Mouse (Mus musculus) granulocyte monocyte progenitor cell, adult 5-6 weeks (primary cell): ENCODE data around the gene Tigd2. TPM values are rescaled to one million over a fixed set of nuclear protein-coding genes. Genes with fewer than 3 reads are reported as not detected.

ENCODE experiments used
- ATAC-seq: replicated peaks from 2 replicates; pipeline ENCODE4 v1.8.0; 2016; ENCODE audit warnings: mild to moderate bottlenecking, moderate TSS enrichment, inconsistent platforms; ENCODE audit not compliant: poor library complexity, severe bottlenecking
- total RNA-seq, 2 experiments: library from RNA; stranded (forward) in 1 of 2; stranded (reverse) in 1 of 2; fragments of 200-712, 200-1000 nt in 1 of 2; fragments of >200 nt in 1 of 2; fragmentation: Nextera tagmentation in 1 of 2; gene quantifications; 2 replicates each; pipeline ENCODE4 v1.2.3; 2014 to 2017

Gene Tigd2
- total RNA-seq, 2 experiments from 2014 or later: 5.0 to 17.1 TPM

DNA sequence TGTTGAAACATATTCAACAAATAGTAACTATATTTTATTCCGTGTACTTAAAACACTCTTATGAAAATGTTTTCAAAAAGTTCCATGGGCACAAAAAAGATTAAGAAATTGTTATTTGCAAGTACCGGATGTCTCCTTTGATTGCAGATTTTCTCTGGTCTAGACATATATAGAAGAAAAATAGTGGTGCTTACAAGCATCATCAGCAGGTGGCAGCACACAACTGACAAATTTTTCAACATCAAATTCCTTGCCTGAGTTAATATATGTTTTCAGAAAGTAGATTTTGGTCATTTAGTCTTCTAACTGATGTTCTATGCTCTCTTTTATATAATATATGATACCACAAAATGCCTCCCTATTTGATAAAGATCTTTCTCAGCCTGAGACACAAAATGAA, 41.0 kb downstream of the Tigd2 start:
- peak; percentile 73 for ATAC-seq

- no peak for ATAC-seq
These were observed 41.9 kb downstream of the Tigd2 start for GRCm38 (mm10) chr6:59250536-59250935.

DNA sequence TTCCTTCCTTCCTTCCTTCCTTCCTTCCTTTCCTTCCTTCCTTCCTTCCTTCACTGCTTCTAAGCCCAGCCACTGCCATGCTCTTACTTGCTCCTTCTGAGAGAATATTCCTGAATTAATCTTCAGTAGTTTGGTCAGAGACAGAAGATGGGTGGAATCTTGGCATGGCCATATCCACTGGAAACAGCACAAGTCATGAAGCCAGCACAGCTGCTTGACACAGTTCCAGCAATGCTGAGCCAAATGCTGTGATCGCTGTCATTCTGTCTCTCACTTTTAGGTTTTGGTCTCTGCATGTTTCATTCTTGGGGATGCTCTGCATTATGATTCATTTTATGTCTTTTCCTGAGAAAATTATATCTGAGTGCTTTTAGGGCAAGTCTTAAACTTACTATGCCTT, 47.2 kb downstream of the Tigd2 start:
- no peak for ATAC-seq

Other genes starting within 250 kb of the Tigd2 start
- gene Fam13a, start 184.3 kb upstream of the Tigd2 start, total RNA-seq (2014; fragmentation: Nextera tagmentation): 0.24 TPM in 1 of 2 replicates, not detected in the other
- not detected in 2 replicates for gene Fam13a, start 184.3 kb upstream of the Tigd2 start, total RNA-seq (2017)
- gene Gprin3, start 217.4 kb downstream of the Tigd2 start, total RNA-seq (2014; fragmentation: Nextera tagmentation): 0.37 and 1.1 TPM in 2 replicates
- 0.46 and 0.56 TPM in 2 replicates for gene Gprin3, start 217.4 kb downstream of the Tigd2 start, total RNA-seq (2017)